Mouse (Mus musculus) stomach, embryonic 14.5 days (tissue): ENCODE results near the gene Plxdc2. TPM values are rescaled to one million over a fixed set of nuclear protein-coding genes. Genes with fewer than 3 reads are reported as not detected.

Experiments
- ATAC-seq: fragments of 200-750 bp; cut with Nextera tagmentation; 2 replicates; pipeline ENCODE4 v1.8.0; 2017; ENCODE audit warnings: low read depth, moderate TSS enrichment; ENCODE audit not compliant: insufficient number of reproducible peaks, insufficient read depth, low FRiP score
- H3K27ac ChIP-seq: fragments of 300-500 bp; sonication (generic); 2 replicates; pipeline ENCODE4 v1.5.1; 2014; ENCODE audit warnings: mild to moderate bottlenecking, low read length, moderate library complexity, mixed read lengths
- H3K27me3 ChIP-seq: fragments of 300-500 bp; sonication (generic); 2 replicates; pipeline ENCODE4 v1.6.1; 2014; ENCODE audit warnings: low read length, control low read depth, mixed read lengths; ENCODE audit not compliant: control insufficient read depth, insufficient read depth
- H3K36me3 ChIP-seq: fragments of 300-500 bp; sonication (generic); 2 replicates; pipeline ENCODE4 v1.6.1; 2014; ENCODE audit warnings: mild to moderate bottlenecking, control low read depth, low read length, moderate library complexity, mixed read lengths; ENCODE audit not compliant: control insufficient read depth, insufficient read depth
- H3K4me1 ChIP-seq: fragments of 300-500 bp; sonication (generic); 2 replicates; pipeline ENCODE4 v1.6.1; 2014; ENCODE audit warnings: low read length, control low read depth, mixed read lengths; ENCODE audit not compliant: control insufficient read depth, insufficient read depth
- H3K4me2 ChIP-seq: fragments of 300-500 bp; sonication (generic); replicated peaks from 2 replicates; pipeline ENCODE4 v1.6.1; 2014; ENCODE audit warnings: low read depth, low read length, control low read depth
- H3K4me3 ChIP-seq: fragments of 300-500 bp; sonication (generic); 2 replicates; pipeline ENCODE4 v1.5.1; 2014; ENCODE audit warnings: low read depth, low read length, control low read depth
- H3K9ac ChIP-seq: fragments of 300-500 bp; sonication (generic); replicated peaks from 2 replicates; pipeline ENCODE4 v1.6.1; 2014; ENCODE audit warnings: low read depth, mild to moderate bottlenecking, control low read depth, low read length, moderate library complexity, mixed read lengths
- H3K9me3 ChIP-seq: fragments of 300-500 bp; sonication (generic); 2 replicates; pipeline ENCODE4 v1.6.1; 2016; ENCODE audit warnings: low read depth, low read length, control low read depth; ENCODE audit not compliant: control insufficient read depth
- WGBS: fragments of 180-500 bp; shearing (Covaris S2); extraction: QIAGEN DNeasy Blood & Tissue Kit; methylation state at CpG from one replicate; pipeline ENCODE4 v1.1.7; 2014; 5-methylcytosine and 5-hydroxymethylcytosine counted together
- polyA plus RNA-seq: library from polyadenylated mRNA; unstranded; fragments of >200 nt; fragmentation: Nextera tagmentation; extraction: Ambion mirVana; gene quantifications from 2 replicates; pipeline ENCODE4 v1.2.1, GENCODE M21; 2014

Plxdc2 gene
- polyA plus RNA-seq, 1 experiment from 2014 or later = 27.8 TPM

GRCm38 (mm10) chr2:16447936-16448335 is 91.8 kb downstream of the Plxdc2 start:
- 0 out of 2 replicates have a peak, but pooled peaks cover 2% of the 10 kb centered on the region for H3K4me1 ChIP-seq
- H3K9me3 ChIP-seq = no peaks in the 10 kb centered on the region
- H3K4me3 ChIP-seq = no peak overlapping the region
- no peak overlapping the region for H3K27ac ChIP-seq
- no peak overlapping the region for H3K4me2 ChIP-seq
- ATAC-seq = no peak
- H3K9ac ChIP-seq = no peak overlapping the region
- no peaks in the 10 kb centered on the region for H3K27me3 ChIP-seq
- WGBS = 75% methylated on average over 4 of the region's 4 CpGs
- H3K36me3 ChIP-seq = no peaks in the 10 kb centered on the region

- no peaks in the 10 kb centered on the region for H3K27me3 ChIP-seq
- no peak overlapping the region for H3K4me3 ChIP-seq
- 0 out of 2 replicates have a peak, but pooled peaks cover 2% of the 10 kb centered on the region for H3K4me1 ChIP-seq
- H3K4me2 ChIP-seq = no peak overlapping the region
- ATAC-seq = no peak
- WGBS = 71% methylated on average over 7 of the region's 7 CpGs
- no peak overlapping the region for H3K9ac ChIP-seq
- no peaks in the 10 kb centered on the region for H3K36me3 ChIP-seq
- no peaks in the 10 kb centered on the region for H3K9me3 ChIP-seq
- no peak overlapping the region for H3K27ac ChIP-seq
Measured at GRCm38 (mm10) chr2:16450838-16451665, 94.9 kb downstream of the Plxdc2 start.

GRCm38 (mm10) chr2:16451666-16452009 is 95.5 kb downstream of the Plxdc2 start:
- ATAC-seq = no peak

GRCm38 (mm10) chr2:16452080-16452479 is 96.0 kb downstream of the Plxdc2 start:
- Histone ChIP-seq H3K27ac (no peak overlapping the region), H3K9me3 (no peaks in the 10 kb centered on the region), H3K4me3 (no peak overlapping the region), H3K4me2 (no peak overlapping the region), H3K27me3 (no peaks in the 10 kb centered on the region), H3K36me3 (no peaks in the 10 kb centered on the region), H3K9ac (no peak overlapping the region), H3K4me1 (peaks cover 5% of the 10 kb centered on the region; the same call in 1 of the 2 replicates)
- ATAC-seq = no peak
- whole genome bisulfite sequencing = 89% methylated on average over 3 of the region's 3 CpGs

More at GRCm38 (mm10) chr2:16451666-16452009, 95.5 kb downstream of the Plxdc2 start:
- Histone ChIP-seq H3K9ac (no peak overlapping the region), H3K27ac (no peak overlapping the region), H3K4me2 (no peak overlapping the region), H3K4me3 (no peak overlapping the region), H3K4me1 (peaks cover 5% of the 10 kb centered on the region; the same call in 1 of the 2 replicates), H3K9me3 (no peaks in the 10 kb centered on the region), H3K27me3 (no peaks in the 10 kb centered on the region), H3K36me3 (no peaks in the 10 kb centered on the region)
- 69% methylated on average over 4 of the region's 4 CpGs for WGBS

- 65% methylated on average over 1 of the region's 1 CpGs for WGBS
Measured at GRCm38 (mm10) chr2:16456264-16456780, 100.2 kb downstream of the Plxdc2 start.

GRCm38 (mm10) chr2:16459490-16459889 is 103.4 kb downstream of the Plxdc2 start:
- H3K4me2 ChIP-seq = no peak overlapping the region
- no peak overlapping the region for H3K27ac ChIP-seq
- no peak overlapping the region for H3K9ac ChIP-seq
- no peaks in the 10 kb centered on the region for H3K27me3 ChIP-seq
- peaks cover 3% of the 10 kb centered on the region; the same call in 1 of the 2 replicates for H3K4me1 ChIP-seq
- no peaks in the 10 kb centered on the region for H3K9me3 ChIP-seq
- WGBS = 38% methylated on average over 1 of the region's 1 CpGs
- no peak overlapping the region for H3K4me3 ChIP-seq
- no peak for ATAC-seq
- H3K36me3 ChIP-seq = no peaks in the 10 kb centered on the region

More at GRCm38 (mm10) chr2:16456264-16456780, 100.2 kb downstream of the Plxdc2 start:
- no peak overlapping the region for H3K9ac ChIP-seq
- peaks cover 3% of the 10 kb centered on the region; the same call in 1 of the 2 replicates for H3K4me1 ChIP-seq
- no peaks in the 10 kb centered on the region for H3K9me3 ChIP-seq
- H3K4me3 ChIP-seq = no peak overlapping the region
- no peaks in the 10 kb centered on the region for H3K36me3 ChIP-seq
- ATAC-seq = no peak
- H3K27me3 ChIP-seq = no peaks in the 10 kb centered on the region
- no peak overlapping the region for H3K27ac ChIP-seq
- no peak overlapping the region for H3K4me2 ChIP-seq

GRCm38 (mm10) chr2:16470099-16470498 is 114.0 kb downstream of the Plxdc2 start:
- Histone ChIP-seq H3K4me1 (no peaks in the 10 kb centered on the region), H3K9me3 (no peaks in the 10 kb centered on the region), H3K4me3 (no peak overlapping the region), H3K27me3 (no peaks in the 10 kb centered on the region), H3K4me2 (no peak overlapping the region), H3K9ac (no peak overlapping the region), H3K27ac (no peak overlapping the region), H3K36me3 (no peaks in the 10 kb centered on the region)
- no peak for ATAC-seq
- 84% methylated on average over 3 of the region's 3 CpGs for WGBS

GRCm38 (mm10) chr2:16483943-16484342 is 127.8 kb downstream of the Plxdc2 start:
- ATAC-seq = no peak
- Histone ChIP-seq H3K9me3 (no peaks in the 10 kb centered on the region), H3K36me3 (no peaks in the 10 kb centered on the region), H3K4me1 (no peaks in the 10 kb centered on the region), H3K27me3 (no peaks in the 10 kb centered on the region), H3K27ac (no peak overlapping the region), H3K4me3 (no peak overlapping the region), H3K4me2 (no peak overlapping the region), H3K9ac (no peak overlapping the region)
- whole genome bisulfite sequencing = 89% methylated on average over 2 of the region's 2 CpGs
